21 mouse cellular contexts compared by ENCODE assay signal in genomic region chr10:111997671-111998070, GRCm38 (mm10). TPM values are rescaled to one million over a fixed set of nuclear protein-coding genes. Genes with fewer than 3 reads are reported as not detected.
A peak's percentile ranks its signal among the peaks of the same experiment; 100 is the strongest.
DNase-seq lines count a peak whose midpoint lies in the region; ATAC-seq and TF ChIP-seq lines count a peak whose summit lies in the region.
"Had no signal": no experiment of that assay in that cellular context is flagged by ENCODE, and none has a peak within 500 bp of the region (broad histone marks: within the 10 kb centered on the region; RNA-seq: fewer than 3 reads in every experiment).

No protein-coding gene starts in this region.

- no peak overlapping the region for H3K4me2 ChIP-seq in liver, embryonic 13.5 days
- H3K4me2 ChIP-seq in liver, embryonic 12.5 days: no peak overlapping the region
- no peak overlapping the region for H3K4me2 ChIP-seq in hindbrain, postnatal 0 days (ENCODE audit: low read depth, low read length)
- H3K4me2 ChIP-seq: forebrain, embryonic 13.5 days; heart, embryonic 11.5 days; hindbrain, embryonic 13.5 days; midbrain, embryonic 15.5 days had no signal

- no peak overlapping the region for H3K27ac ChIP-seq in liver, embryonic 13.5 days
- no peak overlapping the region for H3K27ac ChIP-seq in liver, embryonic 12.5 days
- H3K27ac ChIP-seq in embryonic fibroblast, embryonic 13.5 days (ENCODE audit: insufficient read depth, low read length): peak overlapping the region; percentile 17; the same call in 1 of the 2 replicates
- 0 out of 2 replicates have a peak overlapping the region, but pooled peaks have one; percentile 8 for H3K27ac ChIP-seq in small intestine, adult 2 months (ENCODE audit: insufficient read depth, low read depth, low read length)
- H3K27ac ChIP-seq in hindbrain, postnatal 0 days: no peak overlapping the region
- H3K27ac ChIP-seq: forebrain, embryonic 13.5 days; hindbrain, embryonic 13.5 days; kidney, postnatal 0 days; midbrain, embryonic 10.5 days; midbrain, embryonic 15.5 days had no signal

- H3K9ac ChIP-seq in liver, embryonic 13.5 days: no peak overlapping the region
- H3K9ac ChIP-seq in liver, embryonic 12.5 days: no peak overlapping the region
- H3K9ac ChIP-seq in hindbrain, postnatal 0 days (replicated peaks; ENCODE audit: low read length): no peak overlapping the region
- H3K9ac ChIP-seq: forebrain, embryonic 13.5 days; hindbrain, embryonic 13.5 days; midbrain, embryonic 15.5 days had no signal

- no peaks in the 10 kb centered on the region for H3K9me3 ChIP-seq in liver, embryonic 13.5 days (replicated peaks)
- no peaks in the 10 kb centered on the region for H3K9me3 ChIP-seq in liver, embryonic 12.5 days (replicated peaks)
- H3K9me3 ChIP-seq in hindbrain, postnatal 0 days (ENCODE audit: low read length): no peaks in the 10 kb centered on the region
- H3K9me3 ChIP-seq: forebrain, embryonic 13.5 days; hindbrain, embryonic 13.5 days; midbrain, embryonic 10.5 days; midbrain, embryonic 15.5 days had no signal

- peaks cover 30% of the 10 kb centered on the region for H3K4me1 ChIP-seq in liver, embryonic 13.5 days (replicated peaks)
- peaks cover 32% of the 10 kb centered on the region for H3K4me1 ChIP-seq in liver, embryonic 12.5 days
- H3K4me1 ChIP-seq in embryonic fibroblast, embryonic 13.5 days (ENCODE audit: control insufficient read depth, insufficient read depth, low read length): no peaks in the 10 kb centered on the region; the same call in none of the 2 replicates
- peaks cover 4% of the 10 kb centered on the region; the same call in 1 of the 2 replicates for H3K4me1 ChIP-seq in small intestine, adult 2 months (ENCODE audit: control insufficient read depth, insufficient read depth, insufficient read length, low read length)
- no peaks in the 10 kb centered on the region for H3K4me1 ChIP-seq in hindbrain, postnatal 0 days (ENCODE audit: insufficient read depth, low read length)
- H3K4me1 ChIP-seq: forebrain, embryonic 13.5 days; hindbrain, embryonic 13.5 days; midbrain, embryonic 10.5 days; midbrain, embryonic 15.5 days had no signal

- 0 out of 2 replicates have a peak, but pooled peaks have one; percentile 28 for ATAC-seq in liver, embryonic 13.5 days (ENCODE audit: low read depth)
- ATAC-seq in liver, embryonic 12.5 days: no peak
- no peak for ATAC-seq in hindbrain, postnatal 0 days
- ATAC-seq: forebrain, embryonic 13.5 days; midbrain, embryonic 15.5 days had no signal

- no peaks in the 10 kb centered on the region for H3K27me3 ChIP-seq in liver, embryonic 13.5 days
- H3K27me3 ChIP-seq in liver, embryonic 12.5 days (replicated peaks): no peaks in the 10 kb centered on the region
- H3K27me3 ChIP-seq in small intestine, adult 2 months (ENCODE audit: control insufficient read depth, insufficient read depth, low read length): no peaks in the 10 kb centered on the region
- H3K27me3 ChIP-seq in hindbrain, postnatal 0 days (ENCODE audit: insufficient read depth, low read length): no peaks in the 10 kb centered on the region
- H3K27me3 ChIP-seq: forebrain, embryonic 13.5 days; hindbrain, embryonic 13.5 days; midbrain, embryonic 15.5 days had no signal

- TF ChIP-seq POLR2A in embryonic fibroblast, embryonic 13.5 days (IDR thresholded peaks at IDR 0.05; ENCODE audit: low read depth, low read length): no peak
- TF ChIP-seq POLR2A in small intestine, adult 2 months (IDR thresholded peaks at IDR 0.05; ENCODE audit: low read depth, low read length): no peak

- H3K36me3 ChIP-seq in liver, embryonic 13.5 days: no peaks in the 10 kb centered on the region
- no peaks in the 10 kb centered on the region for H3K36me3 ChIP-seq in liver, embryonic 12.5 days
- H3K36me3 ChIP-seq in small intestine, adult 2 months (ENCODE audit: control insufficient read depth, insufficient read depth, low read length): no peaks in the 10 kb centered on the region
- no peaks in the 10 kb centered on the region for H3K36me3 ChIP-seq in hindbrain, postnatal 0 days (ENCODE audit: insufficient read depth, low read length)
- H3K36me3 ChIP-seq: hindbrain, embryonic 13.5 days; midbrain, embryonic 10.5 days; midbrain, embryonic 15.5 days had no signal

- no peak for DNase-seq in liver, embryonic 13.5 days
- peak; percentile 35 for DNase-seq in A20 (ENCODE audit: low read depth, low spot score)
- no peak for DNase-seq in layer of hippocampus, adult 18-20 months (ENCODE audit: low spot score in 2 of 2)
- no peak for DNase-seq in hindbrain, postnatal 0 days (ENCODE audit: low spot score)
- no peak for DNase-seq in cerebellum, postnatal 4 days (ENCODE audit: low spot score in 2 of 2)
- DNase-seq: adrenal gland, postnatal 10 days; cerebellum, adult 11-12 months; cerebellum, adult 9-11 months; gastrocnemius, postnatal 14 days; heart, postnatal 4 days; kidney, adult 8-10 months; kidney, postnatal 4 days had no signal

- no peak overlapping the region for H3K4me3 ChIP-seq in liver, embryonic 13.5 days (replicated peaks)
- H3K4me3 ChIP-seq in liver, embryonic 12.5 days: no peak overlapping the region
- no peak overlapping the region for H3K4me3 ChIP-seq in embryonic fibroblast, embryonic 13.5 days (ENCODE audit: insufficient read depth, low read length)
- no peak overlapping the region for H3K4me3 ChIP-seq in small intestine, adult 2 months (ENCODE audit: low read depth, low read length)
- H3K4me3 ChIP-seq in hindbrain, postnatal 0 days (ENCODE audit: low read length): no peak overlapping the region
- H3K4me3 ChIP-seq: forebrain, embryonic 13.5 days; hindbrain, embryonic 13.5 days; midbrain, embryonic 10.5 days; midbrain, embryonic 15.5 days had no signal

- no peak for TF ChIP-seq CTCF in embryonic fibroblast, embryonic 13.5 days (IDR thresholded peaks at IDR 0.05; ENCODE audit: borderline replicate concordance, insufficient read depth, low read length)
- TF ChIP-seq CTCF in small intestine, adult 2 months (IDR thresholded peaks at IDR 0.05; ENCODE audit: extremely low read depth, insufficient read length, insufficient replicate concordance, low read depth, low read length): no peak
- TF ChIP-seq CTCF in hindbrain, postnatal 0 days (IDR thresholded peaks at IDR 0.05; ENCODE audit: low read depth): no peak

RNA-seq across cellular contexts. Expression of gene Glipr1, which starts 4.8 kb away (rescaled TPM):
- polyA plus RNA-seq in liver, embryonic 13.5 days (2015; fragmentation: Nextera tagmentation; extraction: Ambion mirVana): 8.6 and 8.7 TPM in 2 replicates
- polyA plus RNA-seq in liver, embryonic 12.5 days (2016; fragmentation: Nextera tagmentation; extraction: Ambion mirVana): 6.3 and 6.9 TPM in 2 replicates
- 28.6 and 54.2 TPM in 2 replicates for polyA plus RNA-seq in embryonic fibroblast, embryonic 13.5 days (2011; ENCODE audit: insufficient read length, low read depth, missing spikeins)
- 11.2 and 13.2 TPM in 2 replicates for polyA plus RNA-seq in small intestine, adult 2 months (2012; rRNA removed)
- total RNA-seq in layer of hippocampus, adult 18-20 months (2021): 1 to 10 TPM in 1 of 2 experiments, under 1 TPM in 1; 0.81 to 1.8 TPM
- total RNA-seq in hindbrain, postnatal 0 days (2014; rRNA removed): 0.36 TPM in 1 of 2 replicates, not detected in the other
- 0.75 and 1.00 TPM in 2 replicates for polyA plus RNA-seq in hindbrain, postnatal 0 days (2015; fragmentation: Nextera tagmentation; extraction: Ambion mirVana)

RNA-seq across cellular contexts. Expression of gene Krr1, which starts 25.2 kb away (rescaled TPM):
- 27.5 and 37.6 TPM in 2 replicates for polyA plus RNA-seq in liver, embryonic 13.5 days (2015; fragmentation: Nextera tagmentation; extraction: Ambion mirVana)
- 37.1 and 40.0 TPM in 2 replicates for polyA plus RNA-seq in liver, embryonic 12.5 days (2016; fragmentation: Nextera tagmentation; extraction: Ambion mirVana)
- polyA plus RNA-seq in embryonic fibroblast, embryonic 13.5 days (2011; ENCODE audit: insufficient read length, low read depth, missing spikeins): 37.6 and 39.3 TPM in 2 replicates
- polyA plus RNA-seq in small intestine, adult 2 months (2012; rRNA removed): 0.83 and 1.2 TPM in 2 replicates
- total RNA-seq in layer of hippocampus, adult 18-20 months (2021): 10 to 100 TPM; 35.0 to 35.6 TPM
- total RNA-seq in hindbrain, postnatal 0 days (2014; rRNA removed): 21.1 and 24.8 TPM in 2 replicates
- polyA plus RNA-seq in hindbrain, postnatal 0 days (2015; fragmentation: Nextera tagmentation; extraction: Ambion mirVana): 24.9 and 28.8 TPM in 2 replicates

Comparison
In these comparisons a context has a peak if more than half of its experiments do, and no peak if none do; other contexts are left out.
1. H3K27ac ChIP-seq: peak in embryonic fibroblast, embryonic 13.5 days (single experiment) and small intestine, adult 2 months (single experiment); none in liver, embryonic 13.5 days (single experiment), liver, embryonic 12.5 days (single experiment) and hindbrain, postnatal 0 days (single experiment).
2. RNA of gene Krr1, which starts 25.2 kb away (polyA plus RNA-seq): 37.1 to 40.0 TPM in liver, embryonic 12.5 days, 37.6 to 39.3 TPM in embryonic fibroblast, embryonic 13.5 days, 27.5 to 37.6 TPM in liver, embryonic 13.5 days and 24.9 to 28.8 TPM in hindbrain, postnatal 0 days; 0.83 to 1.2 TPM in small intestine, adult 2 months; every median in the first group is over 10 times any median in the second.